ENCODE assay signal across 8 mouse cellular contexts in genomic region chr8:94036541-94036940, GRCm38 (mm10). TPM values are rescaled to one million over a fixed set of nuclear protein-coding genes. Genes with fewer than 3 reads are reported as not detected.
DNase-seq lines count a peak whose midpoint lies in the region; ATAC-seq and TF ChIP-seq lines count a peak whose summit lies in the region.
"Not testable (repeated sequence)": the region's sequence is repeated elsewhere in the genome, so short reads cannot be mapped to it uniquely, and the experiment has no call there.

No protein-coding gene starts in this region.

- H3K36me3 ChIP-seq in erythroblast, embryonic 14.5 days (ENCODE audit: control insufficient read depth): peaks cover 46% of the 10 kb centered on the region
- not testable (repeated sequence) for H3K36me3 ChIP-seq in heart, embryonic 15.5 days; liver, embryonic 16.5 days (ENCODE audit: control insufficient read depth, insufficient read depth); neural tube, embryonic 12.5 days; stomach, postnatal 0 days (ENCODE audit: control insufficient read depth, insufficient read depth, low read length)

- peak; percentile 28; the same call in 1 of the 2 replicates for TF ChIP-seq POLR2A in brain, embryonic 14.5 days (IDR thresholded peaks at IDR 0.05; ENCODE audit: borderline replicate concordance, extremely low read depth, insufficient read depth, insufficient read length, poor library complexity, severe bottlenecking)

- ATAC-seq in heart, embryonic 15.5 days (replicated peaks; ENCODE audit: insufficient number of reproducible peaks, insufficient read depth, low FRiP score, low read depth): peak; percentile 84
- ATAC-seq in liver, embryonic 16.5 days (ENCODE audit: low read depth): peak; percentile 78
- ATAC-seq in neural tube, embryonic 12.5 days (ENCODE audit: low FRiP score, low read depth): peak; percentile 93
- ATAC-seq in stomach, postnatal 0 days (ENCODE audit: low FRiP score, low TSS enrichment): peak; percentile 79

- H3K9ac ChIP-seq in heart, embryonic 15.5 days: peak overlapping the region; percentile 67
- H3K9ac ChIP-seq in liver, embryonic 16.5 days (ENCODE audit: low read depth, low read length): peak overlapping the region; percentile 74
- H3K9ac ChIP-seq in neural tube, embryonic 12.5 days: peak overlapping the region; percentile 63
- H3K9ac ChIP-seq in stomach, postnatal 0 days (ENCODE audit: low read length): peak overlapping the region; percentile 55

- 0% methylated on average over 24 of the region's 32 CpGs for WGBS in heart, embryonic 15.5 days
- 0% methylated on average over 21 of the region's 32 CpGs for WGBS in liver, embryonic 16.5 days (ENCODE audit: insufficient replicate concordance)
- 0% methylated on average over 26 of the region's 32 CpGs for WGBS in neural tube, embryonic 12.5 days
- 0% methylated on average over 20 of the region's 32 CpGs for WGBS in stomach, postnatal 0 days

- H3K27me3 ChIP-seq in erythroblast, embryonic 14.5 days (ENCODE audit: control insufficient read depth); heart, embryonic 15.5 days; liver, embryonic 16.5 days (ENCODE audit: control insufficient read depth, insufficient read depth, low read depth, low read length); neural tube, embryonic 12.5 days (replicated peaks); stomach, postnatal 0 days (ENCODE audit: control insufficient read depth, insufficient read depth, low read length): not testable (repeated sequence)

- not testable (repeated sequence) for TF ChIP-seq EP300 in stomach, postnatal 0 days (optimal IDR thresholded peaks at IDR 0.05)

- not testable (repeated sequence) for H3K9me3 ChIP-seq in erythroblast, embryonic 14.5 days (ENCODE audit: control insufficient read depth, low read length); heart, embryonic 15.5 days (replicated peaks); liver, embryonic 16.5 days (replicated peaks; ENCODE audit: control insufficient read depth, low read length); neural tube, embryonic 12.5 days; stomach, postnatal 0 days (ENCODE audit: control insufficient read depth, low read length)

- H3K4me3 ChIP-seq in erythroblast, embryonic 14.5 days (replicated peaks): peak overlapping the region; percentile 77
- peak overlapping the region; percentile 81 for H3K4me3 ChIP-seq in heart, embryonic 15.5 days
- peak overlapping the region; percentile 76 for H3K4me3 ChIP-seq in liver, embryonic 16.5 days (ENCODE audit: low read depth, low read length)
- H3K4me3 ChIP-seq in neural tube, embryonic 12.5 days: peak overlapping the region; percentile 72
- H3K4me3 ChIP-seq in stomach, postnatal 0 days (ENCODE audit: low read depth, low read length): peak overlapping the region; percentile 83

- peak overlapping the region; percentile 61 for H3K4me2 ChIP-seq in heart, embryonic 15.5 days
- H3K4me2 ChIP-seq in liver, embryonic 16.5 days (ENCODE audit: low read depth, low read length): peak overlapping the region; percentile 69
- H3K4me2 ChIP-seq in neural tube, embryonic 12.5 days (replicated peaks): peak overlapping the region; percentile 70
- H3K4me2 ChIP-seq in stomach, postnatal 0 days (replicated peaks; ENCODE audit: low read depth): peak overlapping the region; percentile 53

- peaks cover 48% of the 10 kb centered on the region for H3K4me1 ChIP-seq in erythroblast, embryonic 14.5 days (ENCODE audit: control insufficient read depth)
- H3K4me1 ChIP-seq in heart, embryonic 15.5 days (replicated peaks): peaks cover 31% of the 10 kb centered on the region
- H3K4me1 ChIP-seq in liver, embryonic 16.5 days (ENCODE audit: control insufficient read depth, low read depth, low read length): peaks cover 32% of the 10 kb centered on the region
- H3K4me1 ChIP-seq in neural tube, embryonic 12.5 days: peaks cover 22% of the 10 kb centered on the region
- H3K4me1 ChIP-seq in stomach, postnatal 0 days (replicated peaks; ENCODE audit: control insufficient read depth, insufficient read depth): not testable (repeated sequence)

- H3K27ac ChIP-seq in heart, embryonic 15.5 days: peak overlapping the region; percentile 81
- H3K27ac ChIP-seq in liver, embryonic 16.5 days (ENCODE audit: low read length): peak overlapping the region; percentile 81
- not testable (repeated sequence) for H3K27ac ChIP-seq in neural tube, embryonic 12.5 days
- H3K27ac ChIP-seq in stomach, postnatal 0 days (replicated peaks): peak overlapping the region; percentile 84

- DNase-seq in CD4-positive, CD25-positive, alpha-beta regulatory T cell, adult 2 months (ENCODE audit: low read depth, low spot score): peak; percentile 71
- DNase-seq in brain, embryonic 14.5 days (ENCODE audit: low read depth): peak; percentile 87
- DNase-seq in kidney, postnatal 36 days: peak; percentile 56 to 72
- peak; percentile 73 for DNase-seq in stomach, postnatal 0 days (ENCODE audit: low spot score)

- not testable (repeated sequence) for TF ChIP-seq CTCF in brain, embryonic 14.5 days (IDR thresholded peaks at IDR 0.05; ENCODE audit: borderline replicate concordance, extremely low read depth, insufficient read depth, insufficient read length); stomach, postnatal 0 days (IDR thresholded peaks at IDR 0.05; ENCODE audit: low read depth)

RNA-seq across cellular contexts. Expression of gene Nudt21, which starts 0.3 kb away (rescaled TPM):
- polyA plus RNA-seq in brain, embryonic 14.5 days (2012; rRNA removed): 70.7 and 73.4 TPM in 2 replicates
- polyA plus RNA-seq in erythroblast, embryonic 14.5 days (2012): 30.8 and 33.7 TPM in 2 replicates
- 64.7 and 73.1 TPM in 2 replicates for polyA plus RNA-seq in heart, embryonic 15.5 days (2015; fragmentation: Nextera tagmentation; extraction: Ambion mirVana)
- polyA plus RNA-seq in liver, embryonic 16.5 days (2015; fragmentation: Nextera tagmentation; extraction: Ambion mirVana): 73.7 and 81.3 TPM in 2 replicates
- 133 and 135 TPM in 2 replicates for polyA plus RNA-seq in neural tube, embryonic 12.5 days (2016; fragmentation: Nextera tagmentation; extraction: Ambion mirVana)
- polyA plus RNA-seq in stomach, postnatal 0 days (2015; fragmentation: Nextera tagmentation; extraction: Ambion mirVana): 60.2 and 68.5 TPM in 2 replicates

RNA-seq across cellular contexts. Expression of gene Ogfod1, which starts 0.5 kb away (rescaled TPM):
- polyA plus RNA-seq in brain, embryonic 14.5 days (2012; rRNA removed): 13.4 and 13.5 TPM in 2 replicates
- polyA plus RNA-seq in erythroblast, embryonic 14.5 days (2012): 0.05 and 0.07 TPM in 2 replicates
- polyA plus RNA-seq in heart, embryonic 15.5 days (2015; fragmentation: Nextera tagmentation; extraction: Ambion mirVana): 11.1 and 11.3 TPM in 2 replicates
- 4.4 and 5.5 TPM in 2 replicates for polyA plus RNA-seq in liver, embryonic 16.5 days (2015; fragmentation: Nextera tagmentation; extraction: Ambion mirVana)
- polyA plus RNA-seq in neural tube, embryonic 12.5 days (2016; fragmentation: Nextera tagmentation; extraction: Ambion mirVana): 13.5 and 15.9 TPM in 2 replicates
- 5.4 and 6.1 TPM in 2 replicates for polyA plus RNA-seq in stomach, postnatal 0 days (2015; fragmentation: Nextera tagmentation; extraction: Ambion mirVana)

RNA-seq across cellular contexts. Expression of gene Amfr, which starts 23.9 kb away (rescaled TPM):
- 94.9 and 112 TPM in 2 replicates for polyA plus RNA-seq in brain, embryonic 14.5 days (2012; rRNA removed)
- 5.4 and 6.9 TPM in 2 replicates for polyA plus RNA-seq in erythroblast, embryonic 14.5 days (2012)
- 49.4 and 51.5 TPM in 2 replicates for polyA plus RNA-seq in heart, embryonic 15.5 days (2015; fragmentation: Nextera tagmentation; extraction: Ambion mirVana)
- 31.5 and 38.6 TPM in 2 replicates for polyA plus RNA-seq in liver, embryonic 16.5 days (2015; fragmentation: Nextera tagmentation; extraction: Ambion mirVana)
- polyA plus RNA-seq in neural tube, embryonic 12.5 days (2016; fragmentation: Nextera tagmentation; extraction: Ambion mirVana): 74.0 and 78.3 TPM in 2 replicates
- polyA plus RNA-seq in stomach, postnatal 0 days (2015; fragmentation: Nextera tagmentation; extraction: Ambion mirVana): 42.6 and 46.5 TPM in 2 replicates
